Mouse (Mus musculus): ENCODE measurements around the gene Pmpca.

GRCm38 (mm10) chr2:26367911-26368310 lies 21.2 kb upstream of the Pmpca start:
- TF ChIP-seq POLR2A (IDR thresholded peaks at IDR 0.05; ENCODE audit: low read depth, low read length) (no peak), CTCF (conservative IDR thresholded peaks at IDR 0.05; ENCODE audit: insufficient read depth, insufficient read length, low read depth, low read length) (no peak)

Data from kidney, adult 2 months (tissue).